Mouse (Mus musculus) stomach, embryonic 14.5 days (tissue): Measurements from ENCODE around the gene Eif3i. TPM values are rescaled to one million over a fixed set of nuclear protein-coding genes. Genes with fewer than 3 reads are reported as not detected.
"Not testable (repeated sequence)": the region's sequence is repeated elsewhere in the genome, so short reads cannot be mapped to it uniquely, and the experiment has no call there.

Source experiments
- ATAC-seq: fragments of 200-750 bp; cut with Nextera tagmentation; 2 replicates; pipeline ENCODE4 v1.8.0; 2017; ENCODE audit warnings: low read depth, moderate TSS enrichment; ENCODE audit not compliant: insufficient number of reproducible peaks, insufficient read depth, low FRiP score
- H3K27ac ChIP-seq: fragments of 300-500 bp; sonication (generic); 2 replicates; pipeline ENCODE4 v1.5.1; 2014; ENCODE audit warnings: mild to moderate bottlenecking, low read length, moderate library complexity, mixed read lengths
- H3K27me3 ChIP-seq: fragments of 300-500 bp; sonication (generic); 2 replicates; pipeline ENCODE4 v1.6.1; 2014; ENCODE audit warnings: low read length, control low read depth, mixed read lengths; ENCODE audit not compliant: control insufficient read depth, insufficient read depth
- H3K36me3 ChIP-seq: fragments of 300-500 bp; sonication (generic); 2 replicates; pipeline ENCODE4 v1.6.1; 2014; ENCODE audit warnings: mild to moderate bottlenecking, control low read depth, low read length, moderate library complexity, mixed read lengths; ENCODE audit not compliant: control insufficient read depth, insufficient read depth
- H3K4me1 ChIP-seq: fragments of 300-500 bp; sonication (generic); 2 replicates; pipeline ENCODE4 v1.6.1; 2014; ENCODE audit warnings: low read length, control low read depth, mixed read lengths; ENCODE audit not compliant: control insufficient read depth, insufficient read depth
- H3K4me2 ChIP-seq: fragments of 300-500 bp; sonication (generic); replicated peaks from 2 replicates; pipeline ENCODE4 v1.6.1; 2014; ENCODE audit warnings: low read depth, low read length, control low read depth
- H3K4me3 ChIP-seq: fragments of 300-500 bp; sonication (generic); 2 replicates; pipeline ENCODE4 v1.5.1; 2014; ENCODE audit warnings: low read depth, low read length, control low read depth
- H3K9ac ChIP-seq: fragments of 300-500 bp; sonication (generic); replicated peaks from 2 replicates; pipeline ENCODE4 v1.6.1; 2014; ENCODE audit warnings: low read depth, mild to moderate bottlenecking, control low read depth, low read length, moderate library complexity, mixed read lengths
- H3K9me3 ChIP-seq: fragments of 300-500 bp; sonication (generic); 2 replicates; pipeline ENCODE4 v1.6.1; 2016; ENCODE audit warnings: low read depth, low read length, control low read depth; ENCODE audit not compliant: control insufficient read depth
- WGBS: fragments of 180-500 bp; shearing (Covaris S2); extraction: QIAGEN DNeasy Blood & Tissue Kit; methylation state at CpG from one replicate; pipeline ENCODE4 v1.1.7; 2014; 5-methylcytosine and 5-hydroxymethylcytosine counted together
- polyA plus RNA-seq: library from polyadenylated mRNA; unstranded; fragments of >200 nt; fragmentation: Nextera tagmentation; extraction: Ambion mirVana; gene quantifications from 2 replicates; pipeline ENCODE4 v1.2.1, GENCODE M21; 2014

Eif3i gene
- polyA plus RNA-seq, 1 experiment from 2014 or later, result 316 TPM

DNA sequence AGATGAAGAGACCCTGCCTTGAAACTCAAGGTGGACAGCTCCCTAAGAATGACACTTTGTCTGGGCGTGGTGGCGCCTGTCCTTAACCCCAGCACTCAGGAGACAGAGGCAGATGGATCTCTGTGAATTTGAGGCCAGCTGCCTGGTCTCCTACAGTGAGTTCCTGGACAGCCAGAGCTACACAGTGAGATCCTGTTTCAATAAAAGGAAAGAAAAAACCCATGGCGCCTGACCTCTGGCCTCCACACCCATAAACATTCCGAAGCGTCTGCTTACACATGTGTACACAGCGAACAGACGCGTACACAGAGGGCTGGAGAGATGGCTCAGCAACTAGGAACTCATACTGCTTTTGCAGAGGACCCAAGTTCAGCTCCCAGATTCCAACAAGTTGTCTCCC, 36.7 kb downstream of the Eif3i start:
- Histone ChIP-seq H3K27ac (no peak overlapping the region), H3K4me3 (no peak overlapping the region), H3K9me3 (no peaks in the 10 kb centered on the region), H3K4me2 (no peak overlapping the region), H3K36me3 (no peaks in the 10 kb centered on the region), H3K4me1 (peaks cover 7% of the 10 kb centered on the region), H3K9ac (no peak overlapping the region), H3K27me3 (no peaks in the 10 kb centered on the region)
- no peak for ATAC-seq
- 15% methylated on average over 8 of the region's 8 CpGs for WGBS

DNA sequence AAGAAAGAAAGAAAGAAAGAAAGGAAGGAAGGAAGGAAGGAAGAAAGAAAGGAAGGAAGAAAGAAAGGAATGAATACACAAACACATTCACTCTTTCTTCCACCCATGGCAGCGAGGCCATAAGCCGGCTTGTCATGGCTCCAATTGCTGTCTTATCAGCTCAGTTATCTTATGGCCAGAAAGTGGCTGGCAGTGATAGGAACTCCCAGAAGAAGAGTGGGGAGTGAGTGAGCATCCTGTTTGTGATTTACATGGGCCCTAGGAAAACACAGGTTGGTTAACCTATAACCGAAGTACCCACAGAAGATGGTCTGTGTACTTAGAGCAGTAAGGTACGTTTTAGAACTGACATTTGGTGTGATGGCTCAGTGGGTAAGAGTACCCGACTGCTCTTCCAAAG, 39.3 kb downstream of the Eif3i start:
- H3K4me1 ChIP-seq, result peaks cover 13% of the 10 kb centered on the region
- no peaks in the 10 kb centered on the region for H3K27me3 ChIP-seq
- H3K36me3 ChIP-seq, result no peaks in the 10 kb centered on the region
- no peaks in the 10 kb centered on the region for H3K9me3 ChIP-seq
- ATAC-seq, result no peak
- H3K9ac ChIP-seq, result no peak overlapping the region
- 76% methylated on average over 5 of the region's 5 CpGs for WGBS
- no peak overlapping the region for H3K27ac ChIP-seq
- H3K4me2 ChIP-seq, result no peak overlapping the region
- no peak overlapping the region for H3K4me3 ChIP-seq

DNA sequence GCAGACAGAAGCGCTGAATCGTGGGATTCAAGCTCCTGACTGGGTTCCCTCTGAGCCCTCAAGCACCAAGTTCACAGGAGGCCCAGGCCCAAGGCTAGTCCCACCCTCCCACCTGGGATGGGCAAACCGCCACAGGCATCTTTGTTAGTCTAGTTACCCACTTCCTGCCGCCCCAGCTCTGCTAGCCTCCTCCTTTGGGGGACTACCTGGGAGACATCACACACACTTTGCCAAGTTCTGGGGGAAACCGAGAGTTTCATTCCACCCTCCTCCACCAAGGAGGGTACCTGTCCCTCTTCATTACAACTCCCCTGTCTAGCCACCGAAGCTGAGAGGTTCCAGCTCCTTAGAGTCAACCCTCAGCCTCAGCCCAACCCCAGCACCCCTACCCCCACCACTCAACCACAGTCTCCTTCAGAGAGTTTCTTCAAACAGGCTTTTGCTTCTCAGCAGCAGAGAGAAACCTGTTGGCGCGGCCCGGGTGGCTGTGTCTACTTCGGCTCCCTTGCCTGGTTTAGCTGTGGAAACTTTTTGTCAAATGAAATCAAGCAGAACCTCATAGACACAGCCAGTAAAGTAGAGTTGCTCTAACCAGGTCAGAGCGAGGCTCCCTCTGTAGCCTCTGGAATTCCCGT, 42.0 kb downstream of the Eif3i start:
- Histone ChIP-seq H3K27ac (no peak overlapping the region), H3K36me3 (no peaks in the 10 kb centered on the region), H3K4me3 (no peak overlapping the region), H3K4me2 (no peak overlapping the region), H3K9me3 (no peaks in the 10 kb centered on the region), H3K9ac (no peak overlapping the region), H3K4me1 (peaks cover 11% of the 10 kb centered on the region), H3K27me3 (no peaks in the 10 kb centered on the region)
- ATAC-seq, result no peak
- 88% methylated on average over 12 of the region's 12 CpGs for WGBS

DNA sequence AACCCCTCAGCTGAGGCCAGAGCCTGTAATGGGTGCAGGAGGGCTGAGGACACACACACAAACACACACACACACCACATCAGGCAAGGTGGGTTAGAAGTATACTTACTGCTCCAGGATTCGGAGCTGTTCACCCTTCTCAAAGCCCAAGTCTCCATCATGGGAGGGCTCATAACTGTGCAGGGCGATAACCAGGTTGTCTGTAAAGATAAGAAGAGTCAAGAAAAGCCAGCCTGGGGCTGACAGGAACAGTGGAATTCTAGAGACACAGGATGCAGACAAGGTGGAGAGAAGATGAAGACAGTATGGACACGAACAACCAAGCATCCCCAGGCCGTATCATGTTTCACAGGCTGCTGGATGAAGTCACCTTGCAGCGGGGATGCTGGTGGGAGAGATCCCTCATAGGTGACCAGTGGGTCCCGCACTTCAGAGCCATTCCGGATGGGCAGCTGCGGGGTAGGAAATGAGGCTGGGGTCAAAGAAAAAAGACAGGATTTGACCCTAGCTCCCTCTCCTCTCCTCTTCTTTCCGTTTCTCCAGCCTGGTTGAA, 43.1 kb downstream of the Eif3i start:
- H3K9me3 ChIP-seq, result no peaks in the 10 kb centered on the region
- H3K27ac ChIP-seq, result peak overlapping the region; percentile 33; the same call in 1 of the 2 replicates
- H3K36me3 ChIP-seq, result no peaks in the 10 kb centered on the region
- no peaks in the 10 kb centered on the region for H3K27me3 ChIP-seq
- 60% methylated on average over 9 of the region's 9 CpGs for WGBS
- peak overlapping the region; percentile 87 for H3K4me2 ChIP-seq
- ATAC-seq, result 0 out of 2 replicates have a peak, but pooled peaks have one; percentile 24
- no peak overlapping the region for H3K9ac ChIP-seq
- peak overlapping the region; percentile 52; the same call in 1 of the 2 replicates for H3K4me3 ChIP-seq
- H3K4me1 ChIP-seq, result 0 out of 2 replicates have a peak, but pooled peaks cover 9% of the 10 kb centered on the region

DNA sequence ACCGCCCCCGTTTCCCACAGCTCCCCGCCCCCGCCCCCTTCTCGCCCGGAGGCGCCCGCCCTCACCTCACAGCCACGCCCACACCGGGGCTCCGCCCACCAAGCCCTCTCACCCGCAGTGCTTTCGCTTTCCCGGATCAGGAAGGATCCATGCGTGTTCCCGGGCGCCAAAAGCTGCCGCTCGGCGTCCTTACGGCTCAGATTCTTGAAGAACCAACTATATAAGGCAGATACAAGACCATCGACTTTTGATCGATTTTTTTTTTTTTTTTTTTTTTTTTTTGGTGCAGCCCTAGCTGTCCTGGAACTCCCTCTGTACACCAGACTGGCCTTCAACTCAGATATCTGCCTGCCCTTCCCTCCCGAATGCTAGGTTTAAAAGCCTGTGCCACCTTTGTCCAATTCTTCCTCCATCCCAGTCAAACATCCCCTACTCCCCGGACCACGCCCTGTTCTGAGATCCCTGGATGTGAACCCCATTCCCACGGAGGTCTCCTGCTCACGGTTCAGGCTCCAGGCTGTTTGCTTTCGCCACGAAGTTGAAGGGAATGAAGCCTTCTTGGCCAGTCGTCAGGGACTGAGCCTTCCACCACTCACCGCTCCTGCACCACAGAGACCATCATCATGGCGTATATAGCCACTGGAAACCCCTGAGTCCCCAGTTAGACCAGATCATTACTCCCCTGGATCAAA, 43.8 kb downstream of the Eif3i start:
- peak overlapping the region; percentile 52 for H3K4me3 ChIP-seq
- H3K4me1 ChIP-seq, result 0 out of 2 replicates have a peak, but pooled peaks cover 9% of the 10 kb centered on the region
- H3K27ac ChIP-seq, result peak overlapping the region; percentile 33; the same call in 1 of the 2 replicates
- H3K27me3 ChIP-seq, result no peaks in the 10 kb centered on the region
- ATAC-seq, result peak; percentile 85
- H3K9me3 ChIP-seq, result no peaks in the 10 kb centered on the region
- peak overlapping the region; percentile 87 for H3K4me2 ChIP-seq
- H3K36me3 ChIP-seq, result no peaks in the 10 kb centered on the region
- H3K9ac ChIP-seq, result peak overlapping the region; percentile 45; the same call in 1 of the 2 replicates
- WGBS, result 8% methylated on average over 33 of the region's 33 CpGs

DNA sequence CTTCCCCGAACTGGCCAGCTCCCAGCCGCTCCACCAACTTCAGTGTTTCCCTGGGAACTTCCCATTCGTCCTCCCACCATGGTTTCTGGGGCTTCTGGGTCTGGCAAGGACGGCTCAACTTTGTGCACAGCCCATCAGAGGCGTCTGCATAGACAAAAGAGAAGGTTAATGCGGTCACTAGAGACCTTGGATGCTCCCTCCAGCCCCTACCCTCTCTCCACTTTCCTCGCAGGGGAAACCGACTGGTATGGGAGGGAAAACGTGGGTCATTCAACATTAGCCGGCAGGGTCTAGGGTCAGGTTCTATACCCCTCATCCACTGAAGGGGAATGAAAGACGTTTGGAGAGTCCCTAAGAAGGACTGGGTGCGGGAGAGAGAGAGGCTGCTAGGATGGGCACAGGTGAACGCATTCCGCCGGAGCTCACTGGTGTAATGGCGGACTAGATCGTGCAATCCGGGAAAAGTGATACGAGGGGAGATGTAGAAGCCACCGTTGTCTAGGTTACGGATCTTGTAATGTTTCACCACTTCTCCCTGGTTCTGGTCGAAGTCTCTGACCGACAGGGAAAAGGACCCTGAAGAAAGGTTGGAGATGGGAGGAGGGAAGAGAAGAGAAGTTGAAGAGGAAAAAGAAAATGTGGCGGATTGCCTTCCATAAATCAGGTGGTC, 44.5 kb downstream of the Eif3i start:
- WGBS, result 2% methylated on average over 24 of the region's 24 CpGs
- Histone ChIP-seq H3K27me3 (no peaks in the 10 kb centered on the region), H3K9me3 (no peaks in the 10 kb centered on the region), H3K4me2 (peak overlapping the region; percentile 87), H3K9ac (peak overlapping the region; percentile 45), H3K27ac (peak overlapping the region; percentile 52; the same call in 1 of the 2 replicates), H3K4me3 (peak overlapping the region; percentile 52), H3K36me3 (no peaks in the 10 kb centered on the region), H3K4me1 (0 out of 2 replicates have a peak, but pooled peaks cover 9% of the 10 kb centered on the region)
- peak; percentile 43; the same call in 1 of the 2 replicates for ATAC-seq

DNA sequence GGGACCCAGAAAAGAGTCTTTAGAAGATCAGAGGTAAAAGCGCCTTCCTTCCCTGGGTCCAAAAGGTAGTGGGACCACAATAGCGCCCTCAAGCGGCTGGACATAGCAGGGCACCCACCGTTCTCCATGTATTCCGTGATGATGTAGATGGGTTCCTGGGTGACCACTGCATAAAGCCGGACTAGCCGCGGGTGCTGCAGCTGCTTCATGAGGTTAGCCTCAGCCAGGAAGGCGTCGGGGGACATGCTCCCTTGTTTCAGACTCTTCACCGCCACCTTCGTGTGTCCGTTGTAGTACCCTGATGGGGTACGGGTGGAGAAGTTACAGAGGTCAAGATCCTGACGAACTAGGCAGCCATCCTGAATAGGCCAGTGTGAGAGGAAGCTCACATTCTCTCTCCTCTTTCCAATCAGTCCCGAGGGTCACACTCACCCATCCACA, 45.0 kb downstream of the Eif3i start:
- peak overlapping the region; percentile 52 for H3K4me3 ChIP-seq
- H3K27me3 ChIP-seq, result no peaks in the 10 kb centered on the region
- H3K9me3 ChIP-seq, result no peaks in the 10 kb centered on the region
- H3K4me2 ChIP-seq, result peak overlapping the region; percentile 87
- no peaks in the 10 kb centered on the region for H3K36me3 ChIP-seq
- peak; percentile 2; the same call in 1 of the 2 replicates for ATAC-seq
- peak overlapping the region; percentile 45; the same call in 1 of the 2 replicates for H3K9ac ChIP-seq
- 0 out of 2 replicates have a peak, but pooled peaks cover 9% of the 10 kb centered on the region for H3K4me1 ChIP-seq
- peak overlapping the region; percentile 52; the same call in 1 of the 2 replicates for H3K27ac ChIP-seq
- 4% methylated on average over 16 of the region's 16 CpGs for WGBS

DNA sequence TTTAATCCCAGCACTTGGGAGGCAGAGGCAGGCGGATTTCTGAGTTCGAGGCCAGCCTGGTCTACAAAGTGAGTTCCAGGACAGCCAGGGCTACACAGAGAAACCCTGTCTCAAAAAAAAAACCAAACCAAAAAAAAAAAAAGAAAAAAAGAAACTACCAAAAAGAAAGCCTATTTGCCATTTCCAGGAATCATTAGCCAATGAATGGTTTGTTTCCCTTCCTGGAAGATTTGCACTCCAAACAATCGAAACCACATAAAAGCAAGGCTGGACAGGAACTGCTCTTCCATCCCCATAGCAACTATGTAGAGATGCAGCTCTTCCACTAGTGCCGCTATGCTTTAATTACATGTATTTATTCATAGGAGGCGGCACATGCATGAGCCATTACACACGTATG, 45.9 kb downstream of the Eif3i start:
- 88% methylated on average over 5 of the region's 6 CpGs for WGBS
- H3K4me1 ChIP-seq, H3K9me3 ChIP-seq, ATAC-seq, H3K4me2 ChIP-seq, H3K27me3 ChIP-seq, H3K36me3 ChIP-seq, H3K9ac ChIP-seq, H3K4me3 ChIP-seq, H3K27ac ChIP-seq: not testable (repeated sequence)
